Mouse (Mus musculus) midbrain, embryonic 10.5 days (tissue): ENCODE results near the gene Gstt4. TPM values are rescaled to one million over a fixed set of nuclear protein-coding genes. Genes with fewer than 3 reads are reported as not detected.
A peak's percentile ranks its signal among the peaks of the same experiment; 100 is the strongest.

Experiments
- DNase-seq: peaks from one replicate; pipeline ENCODE4 v3.0.0-alpha.2; 2017; ENCODE audit warnings: low spot score
- H3K27ac ChIP-seq: fragments of 300-500 bp; sonication (generic); replicated peaks from 2 replicates; pipeline ENCODE4 v1.5.1; 2016; ENCODE audit warnings: mild to moderate bottlenecking
- H3K27me3 ChIP-seq: fragments of 300-500 bp; sonication (generic); 2 replicates; pipeline ENCODE4 v1.6.1; 2016; ENCODE audit warnings: low read depth, mild to moderate bottlenecking; ENCODE audit not compliant: poor library complexity, severe bottlenecking
- H3K36me3 ChIP-seq: fragments of 300-500 bp; sonication (generic); 2 replicates; pipeline ENCODE4 v1.6.1; 2016; ENCODE audit warnings: mild to moderate bottlenecking, moderate library complexity
- H3K4me1 ChIP-seq: fragments of 300-500 bp; sonication (generic); 2 replicates; pipeline ENCODE4 v1.6.1; 2016
- H3K4me3 ChIP-seq: fragments of 300-500 bp; sonication (generic); 2 replicates; pipeline ENCODE4 v1.5.1; 2016; ENCODE audit warnings: mild to moderate bottlenecking, moderate library complexity
- H3K9me3 ChIP-seq: fragments of 300-500 bp; sonication (generic); replicated peaks from 2 replicates; pipeline ENCODE4 v1.6.1; 2016; ENCODE audit warnings: mild to moderate bottlenecking
- WGBS: fragments of 180-500 bp; shearing (Covaris S2); methylation state at CpG from one replicate; pipeline ENCODE4 v1.1.7; 2016; 5-methylcytosine and 5-hydroxymethylcytosine counted together
- polyA plus RNA-seq: library from polyadenylated mRNA; unstranded; fragments of >200 nt; fragmentation: Nextera tagmentation; extraction: Ambion mirVana; gene quantifications from 2 replicates; pipeline ENCODE4 v1.2.1, GENCODE M21; 2016

Gene Gstt4
- polyA plus RNA-seq, 1 experiment from 2014 or later = not detected

GRCm38 (mm10) chr10:75834250-75834649 is 11.9 kb upstream of the Gstt4 start:
- Histone ChIP-seq H3K4me3 (peak overlapping the region; percentile 55), H3K4me1 (peaks cover 51% of the 10 kb centered on the region), H3K27me3 (peaks cover 51% of the 10 kb centered on the region), H3K9me3 (no peaks in the 10 kb centered on the region), H3K27ac (peak overlapping the region; percentile 24; the same call in 1 of the 2 replicates), H3K36me3 (no peaks in the 10 kb centered on the region)
- peak; percentile 76 for DNase-seq
- WGBS = under 1% methylated on average over 21 of the region's 21 CpGs

DNA sequence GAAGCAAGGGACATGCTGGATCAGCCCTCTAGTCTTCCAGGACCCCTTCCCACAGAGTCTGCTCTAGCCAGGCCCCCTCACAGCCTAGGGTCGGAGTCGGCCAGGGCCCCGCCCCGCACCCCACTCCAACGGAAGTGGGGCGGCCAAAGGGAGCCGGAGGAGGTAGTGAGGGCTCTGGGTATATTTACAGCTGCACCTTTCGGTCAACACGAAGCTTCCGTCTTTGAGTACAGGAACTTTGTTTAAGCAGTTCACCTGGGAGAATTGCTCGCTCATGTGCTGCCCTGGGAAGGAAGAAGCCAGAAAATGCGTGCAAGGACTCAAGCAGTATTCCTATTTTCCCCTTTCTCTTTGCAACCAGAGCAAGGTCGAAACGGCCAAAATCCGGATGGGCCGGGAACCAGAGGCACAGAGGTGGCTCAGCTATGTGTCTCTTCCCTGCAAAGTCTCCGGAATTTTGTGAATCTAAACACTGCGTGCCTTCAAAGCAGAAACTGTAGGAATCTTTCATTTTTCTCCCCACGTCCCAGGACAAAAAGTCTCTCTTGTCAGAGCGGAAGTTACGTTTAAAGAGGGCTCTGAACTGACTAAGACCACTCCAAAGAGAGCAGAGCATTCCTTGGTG is 11.2 kb upstream of the Gstt4 start:
- H3K9me3 ChIP-seq = no peaks in the 10 kb centered on the region
- peak overlapping the region; percentile 24 for H3K27ac ChIP-seq
- DNase-seq = no peak
- H3K36me3 ChIP-seq = no peaks in the 10 kb centered on the region
- peaks cover 51% of the 10 kb centered on the region for H3K4me1 ChIP-seq
- peak overlapping the region; percentile 55 for H3K4me3 ChIP-seq
- H3K27me3 ChIP-seq = peaks cover 47% of the 10 kb centered on the region
- WGBS = 19% methylated on average over 21 of the region's 21 CpGs

DNA sequence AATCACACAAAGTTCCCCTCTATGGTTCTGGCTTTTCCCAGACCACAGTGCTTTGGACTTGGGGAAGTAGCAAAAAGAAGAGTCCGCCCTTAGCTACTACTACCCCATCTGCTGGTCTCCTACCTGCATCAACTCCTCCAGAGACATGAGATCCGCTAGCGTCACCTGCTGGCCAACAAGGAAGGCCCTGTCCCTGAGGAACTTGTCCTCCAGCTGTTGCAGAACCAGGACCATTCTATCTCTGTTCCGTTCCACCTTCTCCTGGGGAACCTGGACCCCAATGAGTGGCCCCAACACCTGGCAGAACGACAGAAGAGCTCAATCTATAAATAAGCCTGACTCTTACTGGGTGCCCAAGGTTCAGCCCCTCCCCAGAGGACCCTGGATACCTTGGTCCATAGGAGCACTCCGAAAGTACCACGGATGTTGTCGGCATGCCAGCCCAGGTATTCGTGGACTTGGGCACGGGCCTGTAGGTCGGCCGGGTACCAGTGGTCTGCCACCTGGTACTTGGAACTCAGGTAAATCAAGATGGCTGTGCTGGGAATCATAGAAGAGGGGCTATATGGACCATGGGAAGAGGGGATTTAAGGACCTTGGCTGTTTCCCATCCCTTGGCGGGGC is 10.0 kb upstream of the Gstt4 start:
- Histone ChIP-seq H3K27me3 (peaks cover 47% of the 10 kb centered on the region), H3K36me3 (no peaks in the 10 kb centered on the region), H3K4me1 (peaks cover 42% of the 10 kb centered on the region), H3K27ac (no peak overlapping the region), H3K4me3 (no peak overlapping the region), H3K9me3 (no peaks in the 10 kb centered on the region)
- 65% methylated on average over 13 of the region's 13 CpGs for WGBS
- no peak for DNase-seq

DNA sequence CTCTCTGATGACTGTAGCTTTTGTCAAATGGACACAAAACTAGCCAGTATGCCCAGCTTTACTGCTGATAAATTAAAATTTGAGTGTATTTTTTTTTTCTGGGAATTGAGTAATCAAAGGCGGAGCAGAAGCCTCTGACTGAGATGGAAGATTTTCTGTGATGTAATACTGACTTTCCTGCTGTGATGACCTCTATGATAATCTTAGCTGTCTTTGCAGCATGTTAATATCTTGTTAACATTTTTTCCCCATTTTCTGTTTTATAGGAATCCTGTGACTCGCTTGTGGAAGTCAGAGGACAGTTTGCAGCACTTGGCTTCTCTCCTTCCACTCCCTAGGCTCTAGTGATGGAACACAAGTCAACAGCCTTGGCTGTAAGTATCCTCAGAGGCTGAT is 7.9 kb upstream of the Gstt4 start:
- 90% methylated on average over 2 of the region's 2 CpGs for WGBS
- H3K27ac ChIP-seq = no peak overlapping the region
- peaks cover 23% of the 10 kb centered on the region for H3K4me1 ChIP-seq
- no peaks in the 10 kb centered on the region for H3K36me3 ChIP-seq
- DNase-seq = no peak
- H3K4me3 ChIP-seq = no peak overlapping the region
- peaks cover 35% of the 10 kb centered on the region for H3K27me3 ChIP-seq
- H3K9me3 ChIP-seq = no peaks in the 10 kb centered on the region

- H3K36me3 ChIP-seq = no peaks in the 10 kb centered on the region
- H3K27ac ChIP-seq = no peak overlapping the region
- no peaks in the 10 kb centered on the region for H3K9me3 ChIP-seq
- DNase-seq = no peak
- H3K4me1 ChIP-seq = peaks cover 19% of the 10 kb centered on the region
- H3K4me3 ChIP-seq = no peak overlapping the region
- peaks cover 30% of the 10 kb centered on the region for H3K27me3 ChIP-seq
- WGBS = 87% methylated on average over 2 of the region's 2 CpGs
Observed at GRCm38 (mm10) chr10:75829529-75830274, 7.4 kb upstream of the Gstt4 start.

DNA sequence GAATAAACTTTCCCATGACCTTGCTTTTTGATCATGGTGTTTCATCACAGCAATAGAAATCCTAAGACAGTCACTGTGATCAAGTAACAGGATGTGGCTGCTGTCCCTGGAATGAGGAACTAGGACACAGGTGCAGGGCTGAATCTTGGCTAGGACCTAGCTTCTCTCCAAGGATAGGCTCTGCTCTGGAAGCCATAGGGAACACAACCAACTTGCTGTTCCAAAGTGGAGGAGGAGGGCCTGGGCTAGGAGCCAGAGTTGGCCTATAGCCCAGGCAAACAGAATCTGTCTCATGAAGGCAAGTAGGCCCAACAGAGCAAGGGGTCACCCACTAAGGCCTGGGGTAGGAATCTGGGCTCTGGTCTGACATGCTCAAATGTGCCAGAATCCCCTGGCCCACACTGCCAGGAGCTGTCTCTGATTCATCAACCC is 6.2 kb upstream of the Gstt4 start:
- no peaks in the 10 kb centered on the region for H3K36me3 ChIP-seq
- peaks cover 7% of the 10 kb centered on the region for H3K4me1 ChIP-seq
- no peak for DNase-seq
- peaks cover 18% of the 10 kb centered on the region for H3K27me3 ChIP-seq
- no peaks in the 10 kb centered on the region; the same call in 1 of the 2 replicates for H3K9me3 ChIP-seq
- no peak overlapping the region for H3K27ac ChIP-seq
- no peak overlapping the region for H3K4me3 ChIP-seq

- peaks cover 11% of the 10 kb centered on the region for H3K27me3 ChIP-seq
- H3K36me3 ChIP-seq = no peaks in the 10 kb centered on the region
- no peak overlapping the region for H3K4me3 ChIP-seq
- DNase-seq = no peak
- H3K27ac ChIP-seq = no peak overlapping the region
- 90% methylated on average over 4 of the region's 4 CpGs for WGBS
- peaks cover 6% of the 10 kb centered on the region; the same call in 1 of the 2 replicates for H3K9me3 ChIP-seq
- peaks cover under 1% of the 10 kb centered on the region; the same call in 1 of the 2 replicates for H3K4me1 ChIP-seq
Observed at GRCm38 (mm10) chr10:75827668-75828360, 5.5 kb upstream of the Gstt4 start.

DNA sequence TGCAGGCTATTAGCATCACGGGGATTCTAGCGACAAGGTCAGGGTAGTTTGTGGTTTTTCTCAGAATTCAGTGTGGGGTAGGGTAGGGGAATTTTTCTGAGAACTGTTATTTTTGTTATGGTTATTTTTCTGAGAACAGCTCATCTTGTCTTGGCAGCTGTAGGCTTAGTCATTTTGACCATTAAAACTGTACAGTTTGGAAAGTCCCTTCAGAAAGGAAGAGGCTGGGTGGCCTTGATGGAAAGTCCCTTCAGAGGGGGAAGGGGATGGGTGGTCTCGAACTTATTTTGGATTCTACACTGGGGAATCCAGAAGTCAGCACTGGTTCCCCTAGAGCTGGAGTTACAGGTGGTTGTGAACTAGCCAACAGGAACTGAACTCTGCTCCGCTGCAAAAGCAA is 2.2 kb upstream of the Gstt4 start:
- DNase-seq = no peak
- H3K27me3 ChIP-seq = no peaks in the 10 kb centered on the region
- H3K36me3 ChIP-seq = no peaks in the 10 kb centered on the region
- 90% methylated on average over 4 of the region's 4 CpGs for WGBS
- H3K9me3 ChIP-seq = peaks cover 6% of the 10 kb centered on the region; the same call in 1 of the 2 replicates
- no peaks in the 10 kb centered on the region for H3K4me1 ChIP-seq
- H3K27ac ChIP-seq = no peak overlapping the region
- H3K4me3 ChIP-seq = no peak overlapping the region

GRCm38 (mm10) chr10:75823782-75824181 is 1.4 kb upstream of the Gstt4 start:
- Histone ChIP-seq H3K36me3 (no peaks in the 10 kb centered on the region), H3K9me3 (peaks cover 6% of the 10 kb centered on the region; the same call in 1 of the 2 replicates), H3K4me1 (no peaks in the 10 kb centered on the region), H3K4me3 (no peak overlapping the region), H3K27me3 (no peaks in the 10 kb centered on the region), H3K27ac (no peak overlapping the region)
- 90% methylated on average over 1 of the region's 1 CpGs for WGBS
- DNase-seq = no peak

DNA sequence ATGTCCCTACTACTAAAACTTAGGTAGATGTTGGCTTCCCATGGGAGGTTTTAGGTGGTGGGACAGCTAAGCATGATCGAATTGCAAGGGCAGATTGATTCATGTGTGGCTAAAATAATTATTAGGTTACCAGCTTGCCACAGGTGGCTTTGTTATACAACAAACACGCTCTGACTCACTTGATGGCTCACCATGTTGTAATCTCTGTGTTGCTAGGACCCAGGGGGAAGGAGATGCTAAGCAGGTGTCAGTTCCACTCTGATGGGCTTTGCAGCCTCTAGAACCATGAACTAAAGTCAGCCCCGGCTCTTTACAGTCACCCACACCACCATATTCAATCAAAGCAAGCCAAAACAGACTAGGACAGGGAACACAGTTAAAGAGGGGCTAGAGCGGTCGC is 2.5 kb downstream of the Gstt4 start:
- H3K27me3 ChIP-seq = no peaks in the 10 kb centered on the region
- WGBS = 88% methylated on average over 5 of the region's 5 CpGs
- H3K9me3 ChIP-seq = peaks cover 6% of the 10 kb centered on the region; the same call in 1 of the 2 replicates
- H3K4me1 ChIP-seq = no peaks in the 10 kb centered on the region
- H3K36me3 ChIP-seq = no peaks in the 10 kb centered on the region
- no peak for DNase-seq
- H3K27ac ChIP-seq = no peak overlapping the region
- H3K4me3 ChIP-seq = no peak overlapping the region

- H3K27ac ChIP-seq = no peak overlapping the region
- peaks cover 6% of the 10 kb centered on the region; the same call in 1 of the 2 replicates for H3K9me3 ChIP-seq
- no peaks in the 10 kb centered on the region for H3K36me3 ChIP-seq
- 59% methylated on average over 10 of the region's 10 CpGs for WGBS
- no peak for DNase-seq
- no peaks in the 10 kb centered on the region for H3K27me3 ChIP-seq
- no peak overlapping the region for H3K4me3 ChIP-seq
- no peaks in the 10 kb centered on the region for H3K4me1 ChIP-seq
Observed at GRCm38 (mm10) chr10:75818641-75819040, 3.7 kb downstream of the Gstt4 start.

DNA sequence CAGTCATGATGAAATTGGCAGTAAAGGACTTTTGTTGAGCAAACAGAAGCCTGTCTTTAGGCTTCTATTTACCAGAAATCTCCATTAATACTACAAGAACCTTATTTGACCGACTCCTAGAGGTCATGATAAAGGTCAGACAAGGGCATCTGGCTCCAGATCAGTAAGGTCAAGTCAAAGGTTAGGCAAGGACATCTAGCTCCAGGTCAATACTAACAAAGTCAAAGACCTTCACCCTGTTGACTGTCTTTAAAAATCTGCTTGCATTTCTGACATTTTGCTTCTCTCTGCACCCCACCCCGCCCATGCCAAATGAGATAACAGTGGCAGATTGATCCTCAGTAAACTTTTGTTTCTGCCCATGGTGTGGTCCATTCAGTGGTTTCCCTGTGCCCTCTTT is 18.1 kb downstream of the Gstt4 start:
- 70% methylated on average over 2 of the region's 2 CpGs for WGBS
- Histone ChIP-seq H3K4me3 (no peak overlapping the region), H3K4me1 (no peaks in the 10 kb centered on the region), H3K9me3 (no peaks in the 10 kb centered on the region), H3K36me3 (no peaks in the 10 kb centered on the region), H3K27me3 (0 out of 2 replicates have a peak, but pooled peaks cover 9% of the 10 kb centered on the region), H3K27ac (no peak overlapping the region)
- DNase-seq = no peak
